ENCODE assay signal across 21 mouse cellular contexts in genomic region chr17:83820701-83821100, GRCm38 (mm10). TPM values are rescaled to one million over a fixed set of nuclear protein-coding genes. Genes with fewer than 3 reads are reported as not detected.
DNase-seq lines count a peak whose midpoint lies in the region; ATAC-seq lines count a peak whose summit lies in the region.
"Had no signal": no experiment of that assay in that cellular context is flagged by ENCODE, and none has a peak within 500 bp of the region (broad histone marks: within the 10 kb centered on the region; RNA-seq: fewer than 3 reads in every experiment).

No protein-coding gene starts in this region.

- ATAC-seq in hindbrain, embryonic 13.5 days (ENCODE audit: low FRiP score), result peak; percentile 28; the same call in 1 of the 2 replicates
- ATAC-seq in hindbrain, embryonic 12.5 days (ENCODE audit: low FRiP score), result no peak
- no peak for ATAC-seq in midbrain, embryonic 14.5 days (ENCODE audit: low FRiP score, low TSS enrichment)
- ATAC-seq in midbrain, embryonic 11.5 days (ENCODE audit: low FRiP score), result no peak
- peak; percentile 49; the same call in 1 of the 2 replicates for ATAC-seq in neural tube, embryonic 15.5 days (ENCODE audit: low FRiP score)
- no peak for ATAC-seq in activated CD4-positive, CD25-positive, alpha-beta regulatory T cell, adult 4 months
- ATAC-seq: CD4-positive, CD25-positive, alpha-beta regulatory T cell, adult 4 months; midbrain, embryonic 16.5 days had no signal

- H3K9me3 ChIP-seq in hindbrain, embryonic 13.5 days, result no peaks in the 10 kb centered on the region
- H3K9me3 ChIP-seq in hindbrain, embryonic 12.5 days (replicated peaks), result no peaks in the 10 kb centered on the region
- H3K9me3 ChIP-seq in midbrain, embryonic 14.5 days (ENCODE audit: control insufficient read depth, low read length), result no peaks in the 10 kb centered on the region
- H3K9me3 ChIP-seq in midbrain, embryonic 11.5 days (ENCODE audit: control insufficient read depth, low read length), result no peaks in the 10 kb centered on the region
- H3K9me3 ChIP-seq in neural tube, embryonic 15.5 days (replicated peaks), result no peaks in the 10 kb centered on the region
- H3K9me3 ChIP-seq: embryonic facial prominence, embryonic 12.5 days; limb, embryonic 15.5 days; liver, embryonic 15.5 days; stomach, embryonic 15.5 days had no signal

- no peak overlapping the region for H3K4me3 ChIP-seq in hindbrain, embryonic 13.5 days
- H3K4me3 ChIP-seq in hindbrain, embryonic 12.5 days, result no peak overlapping the region
- no peak overlapping the region for H3K4me3 ChIP-seq in midbrain, embryonic 14.5 days (replicated peaks; ENCODE audit: low read depth, low read length)
- no peak overlapping the region for H3K4me3 ChIP-seq in midbrain, embryonic 11.5 days (ENCODE audit: low read depth, low read length)
- H3K4me3 ChIP-seq in neural tube, embryonic 15.5 days (replicated peaks), result no peak overlapping the region
- H3K4me3 ChIP-seq: embryonic facial prominence, embryonic 12.5 days; limb, embryonic 15.5 days; liver, embryonic 15.5 days; stomach, embryonic 15.5 days had no signal

- H3K27me3 ChIP-seq in hindbrain, embryonic 13.5 days, result no peaks in the 10 kb centered on the region
- H3K27me3 ChIP-seq in hindbrain, embryonic 12.5 days, result no peaks in the 10 kb centered on the region
- H3K27me3 ChIP-seq in midbrain, embryonic 14.5 days (ENCODE audit: control insufficient read depth, insufficient read depth, low read length), result no peaks in the 10 kb centered on the region
- H3K27me3 ChIP-seq in midbrain, embryonic 11.5 days (ENCODE audit: control insufficient read depth, insufficient read depth, low read length), result no peaks in the 10 kb centered on the region
- no peaks in the 10 kb centered on the region for H3K27me3 ChIP-seq in neural tube, embryonic 15.5 days (replicated peaks)
- H3K27me3 ChIP-seq: embryonic facial prominence, embryonic 12.5 days; limb, embryonic 15.5 days; liver, embryonic 15.5 days; stomach, embryonic 15.5 days had no signal

- no peak overlapping the region for H3K4me2 ChIP-seq in hindbrain, embryonic 13.5 days
- no peak overlapping the region for H3K4me2 ChIP-seq in hindbrain, embryonic 12.5 days (replicated peaks)
- no peak overlapping the region for H3K4me2 ChIP-seq in midbrain, embryonic 14.5 days (ENCODE audit: low read length)
- H3K4me2 ChIP-seq in midbrain, embryonic 11.5 days, result no peak overlapping the region
- H3K4me2 ChIP-seq in neural tube, embryonic 15.5 days, result no peak overlapping the region
- H3K4me2 ChIP-seq: embryonic facial prominence, embryonic 12.5 days; limb, embryonic 15.5 days; liver, embryonic 15.5 days; stomach, embryonic 15.5 days had no signal

- H3K4me1 ChIP-seq in hindbrain, embryonic 13.5 days (replicated peaks), result peaks cover 17% of the 10 kb centered on the region
- peaks cover 13% of the 10 kb centered on the region for H3K4me1 ChIP-seq in hindbrain, embryonic 12.5 days
- 0 out of 2 replicates have a peak, but pooled peaks cover 12% of the 10 kb centered on the region for H3K4me1 ChIP-seq in midbrain, embryonic 14.5 days (ENCODE audit: control insufficient read depth, insufficient read depth, low read length)
- no peaks in the 10 kb centered on the region for H3K4me1 ChIP-seq in midbrain, embryonic 11.5 days (ENCODE audit: control insufficient read depth, insufficient read depth, low read length)
- H3K4me1 ChIP-seq in neural tube, embryonic 15.5 days, result peaks cover 23% of the 10 kb centered on the region

- peak overlapping the region; percentile 35; the same call in 1 of the 2 replicates for H3K27ac ChIP-seq in hindbrain, embryonic 13.5 days
- H3K27ac ChIP-seq in hindbrain, embryonic 12.5 days, result no peak overlapping the region
- no peak overlapping the region for H3K27ac ChIP-seq in midbrain, embryonic 14.5 days (replicated peaks; ENCODE audit: low read depth, low read length)
- no peak overlapping the region for H3K27ac ChIP-seq in midbrain, embryonic 11.5 days (ENCODE audit: low read depth, low read length)
- no peak overlapping the region; the same call in 1 of the 2 replicates for H3K27ac ChIP-seq in neural tube, embryonic 15.5 days (replicated peaks)
- H3K27ac ChIP-seq: embryonic facial prominence, embryonic 12.5 days; limb, embryonic 15.5 days; liver, embryonic 15.5 days; macrophage; stomach, embryonic 15.5 days had no signal

- H3K9ac ChIP-seq in hindbrain, embryonic 13.5 days, result no peak overlapping the region
- H3K9ac ChIP-seq in hindbrain, embryonic 12.5 days, result no peak overlapping the region
- H3K9ac ChIP-seq in midbrain, embryonic 14.5 days (replicated peaks; ENCODE audit: low read length), result no peak overlapping the region
- no peak overlapping the region for H3K9ac ChIP-seq in midbrain, embryonic 11.5 days (ENCODE audit: low read length)
- no peak overlapping the region for H3K9ac ChIP-seq in neural tube, embryonic 15.5 days (replicated peaks)
- H3K9ac ChIP-seq: embryonic facial prominence, embryonic 12.5 days; limb, embryonic 15.5 days; liver, embryonic 15.5 days; stomach, embryonic 15.5 days had no signal

- peak; percentile 33 to 34 for DNase-seq in cerebellum, postnatal 10 days
- DNase-seq in cerebellum, postnatal 4 days (ENCODE audit: low spot score in 2 of 2), result no peak
- DNase-seq in midbrain, embryonic 14.5 days, result peak; percentile 50
- DNase-seq in midbrain, embryonic 11.5 days (ENCODE audit: low spot score, missing footprints), result no peak
- DNase-seq: adrenal gland, postnatal 36 days; cerebellum, adult 2 months; gastrocnemius, postnatal 36 days; kidney, adult 11 months; spleen, adult 18-20 months; thymus, adult 2 months had no signal

- no peaks in the 10 kb centered on the region for H3K36me3 ChIP-seq in hindbrain, embryonic 13.5 days
- H3K36me3 ChIP-seq in hindbrain, embryonic 12.5 days, result no peaks in the 10 kb centered on the region
- H3K36me3 ChIP-seq in midbrain, embryonic 14.5 days (ENCODE audit: control insufficient read depth, insufficient read depth, low read length), result no peaks in the 10 kb centered on the region
- no peaks in the 10 kb centered on the region for H3K36me3 ChIP-seq in midbrain, embryonic 11.5 days (ENCODE audit: control insufficient read depth, insufficient read depth, low read length)
- no peaks in the 10 kb centered on the region for H3K36me3 ChIP-seq in neural tube, embryonic 15.5 days
- H3K36me3 ChIP-seq: embryonic facial prominence, embryonic 12.5 days; liver, embryonic 15.5 days; stomach, embryonic 15.5 days had no signal

- 56% methylated on average over 5 of the region's 5 CpGs for WGBS in hindbrain, embryonic 13.5 days
- 81% methylated on average over 5 of the region's 5 CpGs for WGBS in hindbrain, embryonic 12.5 days
- WGBS in midbrain, embryonic 14.5 days, result 60% methylated on average over 5 of the region's 5 CpGs
- 85% methylated on average over 5 of the region's 5 CpGs for WGBS in midbrain, embryonic 11.5 days
- 44% methylated on average over 5 of the region's 5 CpGs for WGBS in neural tube, embryonic 15.5 days

RNA-seq across cellular contexts. Expression of gene Haao, which starts 27.1 kb away (rescaled TPM):
- polyA plus RNA-seq in hindbrain, embryonic 13.5 days (2015; fragmentation: Nextera tagmentation; extraction: Ambion mirVana), result 0.31 and 0.36 TPM in 2 replicates
- 0.30 TPM in 1 of 2 replicates, not detected in the other for polyA plus RNA-seq in hindbrain, embryonic 12.5 days (2016; fragmentation: Nextera tagmentation; extraction: Ambion mirVana)
- 0.20 TPM in 1 of 2 replicates, not detected in the other for polyA plus RNA-seq in midbrain, embryonic 14.5 days (2014; fragmentation: Nextera tagmentation; extraction: Ambion mirVana)
- 0.22 TPM in 1 of 2 replicates, not detected in the other for polyA plus RNA-seq in midbrain, embryonic 11.5 days (2014; fragmentation: Nextera tagmentation; extraction: Ambion mirVana)
- 0.22 and 3.6 TPM in 2 replicates for polyA plus RNA-seq in neural tube, embryonic 15.5 days (2015; fragmentation: Nextera tagmentation; extraction: Ambion mirVana)
- 1 to 10 TPM; 1.3 to 3.2 TPM for polyA plus RNA-seq in activated CD4-positive, CD25-positive, alpha-beta regulatory T cell, adult 4 months (2017; shearing (Covaris generic))

Comparison
In these comparisons a context has a peak if more than half of its experiments do, and no peak if none do; other contexts are left out.
1. DNase-seq: peak in cerebellum, postnatal 10 days (2 of 2) and midbrain, embryonic 14.5 days (single experiment); none in cerebellum, postnatal 4 days (0 of 2) and midbrain, embryonic 11.5 days (single experiment).
2. ATAC-seq: peak in hindbrain, embryonic 13.5 days (single experiment) and neural tube, embryonic 15.5 days (single experiment); none in hindbrain, embryonic 12.5 days (single experiment), midbrain, embryonic 14.5 days (single experiment), midbrain, embryonic 11.5 days (single experiment) and activated CD4-positive, CD25-positive, alpha-beta regulatory T cell, adult 4 months (single experiment).